Mouse (Mus musculus) ZHBTc4 (cell line): ENCODE measurements around the gene Use1.
A peak's percentile ranks its signal among the peaks of the same experiment; 100 is the strongest.

Source experiments
- DNase-seq: peaks from one replicate; pipeline ENCODE4 v3.0.0-alpha.2; 2011; ENCODE audit warnings: low read depth, low spot score

Gene Use1

GRCm38 (mm10) chr8:71376423-71377030 lies 9.9 kb downstream of the Use1 start:
- no peak for DNase-seq

GRCm38 (mm10) chr8:71379008-71379407 lies 12.4 kb downstream of the Use1 start:
- DNase-seq: no peak

GRCm38 (mm10) chr8:71379512-71380075 lies 12.9 kb downstream of the Use1 start:
- DNase-seq: no peak

- DNase-seq: peak; percentile 45
Measured at GRCm38 (mm10) chr8:71380178-71381171, 13.8 kb downstream of the Use1 start.

DNA sequence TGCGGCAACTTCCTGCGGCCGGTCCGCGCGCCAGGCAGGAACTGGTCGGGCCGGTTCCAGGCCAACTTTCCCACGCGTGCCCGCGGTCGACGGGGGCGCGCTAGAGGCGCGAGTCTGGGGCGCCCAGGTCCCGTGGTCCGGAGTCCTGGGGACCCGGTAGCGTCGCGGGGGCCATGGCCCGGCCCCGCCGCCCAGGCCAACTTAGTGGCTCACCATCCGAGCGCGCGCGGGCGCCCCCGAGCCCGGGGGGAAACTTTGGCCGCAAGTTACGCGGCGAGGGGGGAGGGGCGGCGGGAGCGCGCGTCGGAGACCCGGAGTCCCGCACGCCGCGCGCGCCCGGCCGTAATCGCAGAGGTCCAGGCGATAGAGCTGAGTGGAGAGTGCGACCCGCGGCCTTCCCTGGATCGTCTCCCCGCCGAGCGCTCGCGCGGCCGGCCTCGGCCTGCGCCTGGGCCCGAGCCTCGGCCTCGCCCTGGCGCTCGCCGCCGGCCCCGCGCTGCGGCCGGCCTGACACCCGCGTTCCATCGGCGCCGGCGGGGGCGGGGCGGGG lies 14.8 kb downstream of the Use1 start, which contains the start of gene Nr2f6:
Gene Nr2f6, minus strand, starts transcription at position 540 of the 550 bp plus-strand sequence.
- DNase-seq: peak; percentile 85

DNA sequence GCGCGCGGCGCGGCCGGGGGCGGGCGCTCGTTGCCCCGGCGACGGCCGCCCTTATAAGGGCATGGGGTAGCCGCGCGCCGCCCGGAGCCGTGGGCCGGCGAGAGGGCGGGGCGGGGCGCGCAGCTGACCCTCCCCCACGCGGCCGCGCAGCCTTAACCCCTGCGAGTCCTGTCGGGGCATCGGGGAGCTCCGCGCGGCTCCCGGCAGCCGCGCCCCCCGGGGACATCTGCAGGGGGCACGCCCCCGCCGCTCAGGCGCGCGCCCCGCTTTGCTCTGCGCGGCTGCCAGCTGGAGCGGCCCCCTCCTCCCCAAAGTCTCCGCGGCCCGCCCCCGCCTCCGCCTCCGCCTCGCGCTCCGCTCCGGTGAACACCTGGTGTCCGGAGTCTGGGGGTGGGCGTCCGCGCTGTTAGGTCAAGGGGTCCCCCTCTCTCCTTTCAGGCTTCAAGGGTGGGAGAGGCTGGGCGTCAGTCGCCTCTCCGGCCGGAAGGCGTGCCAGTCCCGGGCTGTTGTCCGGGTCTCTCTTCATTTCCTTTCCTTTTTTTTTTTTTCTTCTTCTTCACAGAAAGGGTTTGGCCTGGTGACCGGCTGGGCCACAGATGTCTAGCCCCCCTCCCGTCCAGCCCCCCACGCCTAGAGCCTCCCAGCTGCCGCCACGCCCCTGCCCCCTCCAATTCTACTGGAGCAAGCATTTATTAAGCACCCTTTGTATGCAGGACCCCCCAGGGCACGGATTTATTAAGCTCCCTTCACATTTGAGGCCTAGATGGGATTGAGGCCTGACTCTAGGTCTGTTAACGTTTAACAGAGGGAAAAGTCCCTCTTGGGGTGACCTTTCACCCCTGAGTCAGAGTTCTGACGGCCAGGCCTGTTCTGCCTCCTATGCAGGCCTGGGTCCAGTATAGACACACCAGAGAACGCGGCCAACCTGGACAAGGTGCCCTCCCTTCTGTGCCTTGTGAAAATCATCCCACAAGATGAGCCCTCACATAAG lies 15.6 kb downstream of the Use1 start:
- peak; percentile 86 for DNase-seq

DNA sequence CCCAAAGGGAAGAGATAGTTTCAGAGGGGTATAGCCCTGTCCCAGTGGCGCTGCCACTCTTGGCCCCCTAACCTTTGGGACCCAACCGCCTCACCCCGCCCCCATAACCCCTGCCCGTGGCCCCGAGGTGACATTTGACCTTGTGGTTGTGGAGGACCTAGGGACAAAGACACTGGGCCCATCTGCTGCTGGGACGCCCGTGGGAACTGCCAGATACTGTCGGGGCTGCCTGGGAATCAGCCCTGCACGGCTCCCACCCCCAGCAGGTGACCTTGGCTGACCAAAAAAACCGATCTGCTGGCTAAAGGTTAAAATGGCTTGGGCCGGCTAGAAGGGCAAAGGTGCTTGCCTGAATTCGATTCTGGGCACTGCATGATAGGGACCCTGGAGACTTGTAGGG lies 16.7 kb downstream of the Use1 start:
- DNase-seq: no peak

DNA sequence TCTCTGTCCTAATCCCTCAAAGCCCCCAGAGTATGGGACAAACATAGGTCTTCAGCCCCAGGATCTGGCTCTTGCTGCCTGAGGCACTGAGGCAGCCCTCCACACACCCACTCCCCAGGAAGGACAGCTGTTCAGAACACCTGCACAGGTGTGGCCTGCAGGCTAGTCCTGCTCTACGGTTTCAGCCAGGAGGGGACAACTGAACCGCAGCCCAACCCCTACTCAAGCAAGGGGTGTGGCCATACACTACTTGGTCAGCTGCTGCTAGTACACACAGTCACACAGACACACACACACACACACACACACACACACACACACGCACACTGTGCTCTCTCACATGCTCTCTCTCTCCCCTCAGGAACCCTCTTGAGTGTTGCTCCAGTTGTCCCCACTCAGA lies 17.2 kb downstream of the Use1 start:
- no peak for DNase-seq

DNA sequence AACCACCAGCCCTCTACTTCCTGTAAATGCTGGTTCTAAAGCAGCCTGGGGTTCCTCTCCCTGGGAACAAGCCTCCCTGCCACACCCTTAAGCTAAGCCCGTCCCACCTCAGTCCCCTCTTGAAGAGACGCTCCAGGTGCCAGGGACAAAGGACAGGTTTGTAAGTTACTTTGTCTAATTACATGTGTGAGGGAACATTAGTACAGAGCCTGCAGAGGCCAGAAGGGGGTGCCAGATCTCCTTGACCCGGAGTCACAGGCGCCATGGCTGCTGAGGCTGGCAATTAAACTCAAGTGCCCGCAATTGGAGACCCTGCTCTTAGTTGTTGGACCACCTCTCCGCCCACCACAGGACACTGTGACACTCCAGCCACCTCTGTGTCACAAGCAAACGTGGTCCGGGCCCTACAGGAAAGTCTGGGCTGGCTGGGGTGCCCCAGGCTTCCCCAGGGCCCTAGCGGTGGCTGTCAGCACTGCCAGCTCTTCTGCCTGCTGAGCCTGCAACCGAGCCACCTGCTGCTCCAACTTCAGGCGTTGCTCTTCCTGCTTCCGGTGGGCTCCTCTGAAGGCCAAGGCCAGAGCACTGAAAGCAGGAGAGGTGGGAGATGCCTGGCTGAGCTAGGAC lies 18.7 kb downstream of the Use1 start:
- peak; percentile 95 for DNase-seq

GRCm38 (mm10) chr8:71388267-71388666 lies 21.6 kb downstream of the Use1 start:
- DNase-seq: no peak

- no peak for DNase-seq
Measured at GRCm38 (mm10) chr8:71391696-71392095, 25.0 kb downstream of the Use1 start.

GRCm38 (mm10) chr8:71392391-71392790 lies 25.7 kb downstream of the Use1 start:
- DNase-seq: no peak

DNA sequence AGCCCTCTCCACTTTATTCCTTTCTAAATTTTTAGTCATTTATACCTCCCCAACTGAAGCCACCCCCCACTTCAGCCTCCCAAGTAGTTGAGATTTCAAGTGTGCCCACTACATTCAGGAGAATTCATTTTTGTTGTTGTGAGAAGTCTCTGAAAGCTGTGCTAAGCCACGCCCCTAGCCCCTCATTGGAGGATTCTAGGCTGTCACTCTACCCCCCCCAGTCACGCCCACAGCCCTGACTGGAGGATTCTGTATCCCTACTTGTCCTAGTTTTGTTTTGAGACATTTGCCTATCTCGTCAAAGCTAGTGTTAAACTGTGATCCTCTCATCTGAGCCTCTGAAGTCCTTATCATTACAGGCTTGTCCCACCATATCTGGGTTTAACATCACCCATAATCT lies 26.2 kb downstream of the Use1 start:
- peak; percentile 80 for DNase-seq

DNA sequence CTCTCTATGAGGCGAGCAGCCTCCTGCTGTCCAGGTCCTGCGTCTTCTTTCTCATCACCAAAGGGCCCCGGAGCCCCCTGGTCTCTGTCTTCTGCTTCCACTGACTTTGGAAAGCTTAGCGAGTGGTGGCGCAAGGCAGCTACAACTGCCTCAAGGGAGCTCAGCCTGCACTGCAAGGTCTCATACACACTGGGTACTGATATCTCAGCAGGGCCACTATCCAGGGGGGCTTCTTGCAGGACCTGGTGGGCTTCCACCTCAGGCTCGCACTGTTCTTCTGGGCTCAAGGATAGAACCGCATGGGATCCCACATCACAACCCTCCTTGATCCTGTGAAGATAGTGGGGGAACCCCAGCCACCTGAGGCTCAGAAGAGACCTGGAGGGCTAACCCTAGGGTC lies 27.8 kb downstream of the Use1 start:
- no peak for DNase-seq

DNA sequence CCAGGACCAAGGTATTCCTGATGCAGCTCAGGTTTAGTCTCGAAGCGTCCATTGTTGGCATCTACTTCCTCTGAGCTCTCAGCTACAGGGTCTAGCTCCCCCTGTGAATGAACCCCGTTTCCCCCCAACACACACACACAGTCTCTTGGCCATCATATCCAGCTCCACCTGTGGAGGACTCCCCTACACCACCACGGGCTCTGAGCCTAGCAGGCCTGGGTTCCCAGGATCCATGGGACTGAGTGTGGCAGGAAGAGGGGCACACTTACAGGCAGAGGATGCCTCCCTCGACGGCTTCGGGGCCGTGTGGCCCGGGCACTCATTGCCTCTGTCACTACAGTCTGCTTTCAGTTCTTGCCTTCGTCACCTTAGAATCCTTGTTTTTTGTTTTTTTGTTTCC lies 28.4 kb downstream of the Use1 start:
- DNase-seq: no peak

DNA sequence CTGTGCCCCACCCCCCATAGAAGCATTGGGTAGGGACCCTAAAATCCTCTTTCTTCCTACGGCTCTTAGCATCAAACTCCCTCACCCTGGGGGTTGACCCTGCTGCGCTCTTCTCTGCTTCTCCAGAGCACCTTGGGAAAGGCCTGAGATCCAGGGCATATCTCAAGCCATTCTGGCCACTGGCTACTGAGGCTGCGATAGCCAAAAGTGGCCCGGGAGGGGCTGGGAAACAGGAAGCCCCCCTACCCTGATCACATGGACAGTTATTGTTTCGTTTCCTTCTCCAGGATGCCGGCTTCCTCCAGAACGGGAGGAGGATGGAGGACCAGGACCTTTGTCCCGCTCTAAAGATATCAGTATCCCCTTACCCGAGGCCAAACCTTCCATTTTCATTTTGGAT lies 29.0 kb downstream of the Use1 start, which contains the start of gene Ushbp1:
Gene Ushbp1, minus strand, starts transcription at position 174 of the 400 bp plus-strand sequence.
- DNase-seq: no peak

DNA sequence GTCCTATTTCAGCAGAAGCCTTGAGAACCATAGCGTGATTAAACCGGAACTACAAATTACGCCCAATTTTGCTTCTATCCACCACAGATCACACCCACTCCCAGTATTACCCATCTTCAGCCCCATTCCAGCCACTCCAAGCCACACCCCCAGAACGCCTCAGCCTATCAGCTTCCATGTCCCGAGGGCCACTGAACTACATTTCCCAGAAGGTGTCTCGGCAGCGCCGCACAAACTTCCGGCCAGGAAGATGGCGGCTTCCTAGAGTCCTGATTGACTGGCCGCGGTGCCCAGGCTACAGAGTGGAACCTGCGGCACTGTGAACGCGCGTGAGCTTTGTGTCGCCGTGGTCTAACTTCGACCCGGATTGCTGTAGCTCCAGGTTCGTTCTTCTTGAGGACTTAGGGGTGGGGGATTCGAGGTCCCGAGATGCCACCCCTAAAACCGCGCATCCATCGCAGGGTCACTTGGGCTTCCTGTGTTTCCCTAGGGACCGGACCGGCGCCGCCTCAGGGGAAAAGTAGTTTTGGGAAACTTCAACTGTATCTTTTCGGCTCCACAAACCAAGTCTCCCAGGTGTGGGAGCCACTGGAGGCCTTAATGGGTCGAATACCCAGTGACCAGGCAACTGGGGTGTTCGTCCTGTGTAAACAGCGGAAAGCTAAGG lies 30.1 kb downstream of the Use1 start, which contains the start of gene Babam1:
Gene Babam1, plus strand, starts transcription at position 223 of the 667 bp plus-strand sequence.
- DNase-seq: peak; percentile 96

DNA sequence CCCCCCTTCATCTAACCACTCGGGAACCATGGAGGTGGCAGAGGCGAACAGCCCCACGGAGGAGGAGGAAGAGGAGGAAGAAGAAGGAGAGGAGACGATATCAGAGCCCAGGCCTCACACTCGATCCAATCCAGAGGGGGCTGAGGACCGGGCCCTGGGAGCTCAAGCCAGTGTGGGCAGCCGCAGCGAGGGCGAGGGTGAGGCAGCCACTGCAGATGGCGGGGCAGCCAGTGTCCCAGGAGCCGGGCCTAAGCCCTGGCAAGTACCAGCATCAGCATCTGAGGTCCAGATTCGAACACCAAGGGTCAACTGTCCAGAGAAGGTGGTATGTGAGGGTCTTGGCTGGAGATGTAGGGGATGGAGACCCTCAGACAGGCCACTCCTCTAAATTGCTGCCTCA lies 31.1 kb downstream of the Use1 start:
- DNase-seq: no peak

- no peak for DNase-seq
Measured at GRCm38 (mm10) chr8:71400826-71401225, 34.2 kb downstream of the Use1 start.

- DNase-seq: no peak
Measured at GRCm38 (mm10) chr8:71401454-71401853, 34.8 kb downstream of the Use1 start.
